Mouse (Mus musculus) intestine, postnatal 0 days (tissue): ENCODE measurements around the gene Otud7b. TPM values are rescaled to one million over a fixed set of nuclear protein-coding genes. Genes with fewer than 3 reads are reported as not detected.

ENCODE experiments used
- ATAC-seq: fragments of 200-750 bp; cut with Nextera tagmentation; 2 replicates; pipeline ENCODE4 v1.8.0; 2017; ENCODE audit warnings: mild to moderate bottlenecking, moderate TSS enrichment, moderate library complexity
- H3K27ac ChIP-seq: fragments of 300-500 bp; sonication (generic); 2 replicates; pipeline ENCODE4 v1.5.1; 2014; ENCODE audit warnings: mild to moderate bottlenecking, low read depth, low read length, moderate library complexity
- H3K27me3 ChIP-seq: fragments of 300-500 bp; sonication (generic); replicated peaks from 2 replicates; pipeline ENCODE4 v1.6.1; 2014; ENCODE audit warnings: low read length, mixed read lengths; ENCODE audit not compliant: control insufficient read depth, insufficient read depth
- H3K36me3 ChIP-seq: fragments of 300-500 bp; sonication (generic); 2 replicates; pipeline ENCODE4 v1.6.1; 2014; ENCODE audit warnings: mild to moderate bottlenecking, moderate library complexity; ENCODE audit not compliant: control insufficient read depth, insufficient read depth
- H3K4me1 ChIP-seq: fragments of 300-500 bp; sonication (generic); replicated peaks from 2 replicates; pipeline ENCODE4 v1.6.1; 2014; ENCODE audit warnings: antibody characterized with exemption, low read length, mixed read lengths; ENCODE audit not compliant: control insufficient read depth, insufficient read depth
- H3K4me2 ChIP-seq: fragments of 300-500 bp; sonication (generic); replicated peaks from 2 replicates; pipeline ENCODE4 v1.6.1; 2014; ENCODE audit warnings: low read depth, mild to moderate bottlenecking, moderate library complexity
- H3K4me3 ChIP-seq: fragments of 300-500 bp; sonication (generic); 2 replicates; pipeline ENCODE4 v1.5.1; 2014; ENCODE audit warnings: low read depth, low read length
- H3K9ac ChIP-seq: fragments of 300-500 bp; sonication (generic); 2 replicates; pipeline ENCODE4 v1.6.1; 2014; ENCODE audit warnings: mild to moderate bottlenecking, low read depth, low read length
- H3K9me3 ChIP-seq: fragments of 300-500 bp; sonication (generic); 2 replicates; pipeline ENCODE4 v1.6.1; 2016; ENCODE audit warnings: mixed run types; ENCODE audit not compliant: control insufficient read depth
- CTCF ChIP-seq: sonication (generic); IDR thresholded peaks from 2 replicates; pipeline ENCODE4 v1.5.1; 2016; ENCODE audit warnings: low read depth, mild to moderate bottlenecking, control low read depth, antibody characterized with exemption, moderate library complexity
- WGBS: fragments of 180-500 bp; shearing (Covaris S2); extraction: QIAGEN DNeasy Blood & Tissue Kit; methylation state at CpG from one replicate; pipeline ENCODE4 v1.1.7; 2014; 5-methylcytosine and 5-hydroxymethylcytosine counted together
- polyA plus RNA-seq: library from polyadenylated mRNA; unstranded; fragments of >200 nt; fragmentation: Nextera tagmentation; extraction: Ambion mirVana; gene quantifications from 2 replicates; pipeline ENCODE4 v1.2.1, GENCODE M21; 2015

The Otud7b gene
- polyA plus RNA-seq, 1 experiment from 2014 or later: 16.6 TPM

- H3K27ac ChIP-seq: peak overlapping the region; percentile 97; the same call in 1 of the 2 replicates
- ATAC-seq: no peak
- H3K4me3 ChIP-seq: peak overlapping the region; percentile 53
- peaks cover 13% of the 10 kb centered on the region for H3K4me1 ChIP-seq
- 81% methylated on average over 6 of the region's 6 CpGs for WGBS
- peak overlapping the region; percentile 67; the same call in 1 of the 2 replicates for H3K9ac ChIP-seq
- TF ChIP-seq CTCF: no peak
- H3K36me3 ChIP-seq: 0 out of 2 replicates have a peak, but pooled peaks cover 6% of the 10 kb centered on the region
- H3K27me3 ChIP-seq: no peaks in the 10 kb centered on the region
- H3K9me3 ChIP-seq: no peaks in the 10 kb centered on the region
- peak overlapping the region; percentile 87 for H3K4me2 ChIP-seq
Measured at GRCm38 (mm10) chr3:96163040-96163439, 58.7 kb downstream of the Otud7b start.

- Histone ChIP-seq H3K9ac (no peak overlapping the region), H3K4me1 (peaks cover 6% of the 10 kb centered on the region; the same call in 1 of the 2 replicates), H3K36me3 (peaks cover 30% of the 10 kb centered on the region; the same call in 1 of the 2 replicates), H3K9me3 (no peaks in the 10 kb centered on the region), H3K4me3 (no peak overlapping the region), H3K27ac (no peak overlapping the region), H3K4me2 (no peak overlapping the region), H3K27me3 (no peaks in the 10 kb centered on the region)
- no peak for ATAC-seq
- 72% methylated on average over 12 of the region's 12 CpGs for WGBS
- TF ChIP-seq CTCF: no peak
Measured at GRCm38 (mm10) chr3:96168466-96169158, 64.3 kb downstream of the Otud7b start.

GRCm38 (mm10) chr3:96170276-96170675, 65.9 kb downstream of the Otud7b start:
- Histone ChIP-seq H3K27ac (no peak overlapping the region), H3K4me3 (no peak overlapping the region), H3K27me3 (no peaks in the 10 kb centered on the region), H3K9me3 (no peaks in the 10 kb centered on the region), H3K36me3 (peaks cover 40% of the 10 kb centered on the region), H3K4me1 (peaks cover 6% of the 10 kb centered on the region; the same call in 1 of the 2 replicates), H3K9ac (no peak overlapping the region), H3K4me2 (peak overlapping the region; percentile 21)
- no peak for ATAC-seq
- no peak for TF ChIP-seq CTCF
- 85% methylated on average over 4 of the region's 4 CpGs for WGBS

GRCm38 (mm10) chr3:96170976-96171545, 66.7 kb downstream of the Otud7b start:
- Histone ChIP-seq H3K4me2 (peak overlapping the region; percentile 90), H3K9me3 (no peaks in the 10 kb centered on the region), H3K27me3 (no peaks in the 10 kb centered on the region), H3K36me3 (peaks cover 43% of the 10 kb centered on the region), H3K9ac (peak overlapping the region; percentile 76; the same call in 1 of the 2 replicates), H3K27ac (peak overlapping the region; percentile 98), H3K4me1 (peaks cover 6% of the 10 kb centered on the region; the same call in 1 of the 2 replicates), H3K4me3 (peak overlapping the region; percentile 79)
- TF ChIP-seq CTCF: no peak
- no peak for ATAC-seq
- 49% methylated on average over 10 of the region's 10 CpGs for WGBS

- peak overlapping the region; percentile 90 for H3K4me2 ChIP-seq
- TF ChIP-seq CTCF: no peak
- 14% methylated on average over 18 of the region's 18 CpGs for WGBS
- H3K27ac ChIP-seq: peak overlapping the region; percentile 98
- no peaks in the 10 kb centered on the region for H3K9me3 ChIP-seq
- no peaks in the 10 kb centered on the region for H3K27me3 ChIP-seq
- peak; percentile 18; the same call in 1 of the 2 replicates for ATAC-seq
- peaks cover 6% of the 10 kb centered on the region; the same call in 1 of the 2 replicates for H3K4me1 ChIP-seq
- H3K4me3 ChIP-seq: peak overlapping the region; percentile 79
- H3K9ac ChIP-seq: peak overlapping the region; percentile 76
- H3K36me3 ChIP-seq: peaks cover 49% of the 10 kb centered on the region
Measured at GRCm38 (mm10) chr3:96171583-96172196, 67.4 kb downstream of the Otud7b start.
